28 mouse cellular contexts compared by ENCODE assay signal in the genomic region with DNA sequence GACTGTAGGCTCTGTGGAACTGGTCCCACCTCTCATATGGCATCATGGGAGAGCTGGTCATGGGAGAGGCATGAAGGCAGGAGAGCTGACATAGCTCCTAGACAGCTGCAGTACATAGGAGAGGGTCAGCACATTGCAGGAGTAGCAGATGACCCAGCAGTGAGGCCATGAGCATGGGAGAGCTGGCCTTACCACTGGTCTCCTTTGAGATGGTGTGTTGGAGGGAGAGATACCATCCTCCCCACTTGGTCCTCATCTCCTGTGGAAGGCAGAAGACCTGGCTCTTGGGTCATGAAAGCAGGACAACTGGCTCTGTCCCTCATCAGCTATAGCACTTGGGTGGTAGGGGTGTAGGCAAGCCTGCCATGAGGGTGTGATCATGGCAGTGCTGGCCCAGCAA. TPM values are rescaled to one million over a fixed set of nuclear protein-coding genes. Genes with fewer than 3 reads are reported as not detected.
"Had no signal": no experiment of that assay in that cellular context is flagged by ENCODE, and none has a peak within 500 bp of the region (broad histone marks: within the 10 kb centered on the region; RNA-seq: fewer than 3 reads in every experiment).

No protein-coding gene starts in this region.

- H3K36me3 ChIP-seq: lung, embryonic 15.5 days; midbrain, embryonic 13.5 days; midbrain, embryonic 15.5 days; neural tube, embryonic 13.5 days; neural tube, embryonic 15.5 days had no signal

- DNase-seq: lung, adult 18-20 months; lung, postnatal 14 days; lung, postnatal 36 days; retina, postnatal 1 day; right cerebral cortex, adult 18-20 months; right cerebral cortex, postnatal 25 days; right cerebral cortex, postnatal 4 days; spleen, adult 18-20 months; thymus, adult 18-20 months; thymus, postnatal 14 days; thymus, postnatal 36 days had no signal

- H3K9ac ChIP-seq: liver, embryonic 14.5 days; lung, embryonic 15.5 days; midbrain, embryonic 13.5 days; midbrain, embryonic 15.5 days; neural tube, embryonic 13.5 days; neural tube, embryonic 15.5 days had no signal

- H3K27ac ChIP-seq: liver, embryonic 14.5 days; lung, embryonic 15.5 days; macrophage; midbrain, embryonic 13.5 days; midbrain, embryonic 15.5 days; neural tube, embryonic 13.5 days; neural tube, embryonic 15.5 days had no signal

- H3K4me1 ChIP-seq: lung, embryonic 15.5 days; midbrain, embryonic 13.5 days; midbrain, embryonic 15.5 days; neural tube, embryonic 13.5 days; neural tube, embryonic 15.5 days had no signal

- H3K4me3 ChIP-seq: lung, embryonic 15.5 days; midbrain, embryonic 13.5 days; midbrain, embryonic 15.5 days; myocyte; neural tube, embryonic 13.5 days; neural tube, embryonic 15.5 days had no signal

- ATAC-seq: lung, postnatal 0 days; midbrain, embryonic 15.5 days had no signal

- H3K27me3 ChIP-seq: lung, embryonic 15.5 days; midbrain, embryonic 13.5 days; midbrain, embryonic 15.5 days; neural tube, embryonic 13.5 days; neural tube, embryonic 15.5 days had no signal

- H3K9me3 ChIP-seq: lung, embryonic 15.5 days; midbrain, embryonic 13.5 days; midbrain, embryonic 15.5 days; neural tube, embryonic 13.5 days; neural tube, embryonic 15.5 days had no signal

- H3K4me2 ChIP-seq: lung, embryonic 15.5 days; midbrain, embryonic 13.5 days; midbrain, embryonic 15.5 days; neural tube, embryonic 13.5 days; neural tube, embryonic 15.5 days had no signal

RNA-seq across cellular contexts. Expression of gene Gm21830, which starts 7.3 kb away (rescaled TPM):
- total RNA-seq: megakaryocyte progenitor cell, adult 5-6 weeks; midbrain, postnatal 0 days had no signal
- polyA plus RNA-seq: liver, embryonic 14.5 days; liver, embryonic 16.5 days; lung, embryonic 15.5 days; lung, postnatal 0 days; macrophage; midbrain, embryonic 13.5 days; midbrain, embryonic 15.5 days; midbrain, postnatal 0 days; myocyte; neural tube, embryonic 11.5 days; neural tube, embryonic 13.5 days; neural tube, embryonic 15.5 days; small intestine, adult 2 months; stomach, embryonic 14.5 days; stomach, embryonic 16.5 days; thymus, postnatal 0 days had no signal

RNA-seq across cellular contexts. Expression of gene Gm26727, which starts 12.1 kb away (rescaled TPM):
- total RNA-seq: megakaryocyte progenitor cell, adult 5-6 weeks; midbrain, postnatal 0 days had no signal
- polyA plus RNA-seq: liver, embryonic 14.5 days; liver, embryonic 16.5 days; lung, embryonic 15.5 days; lung, postnatal 0 days; macrophage; midbrain, embryonic 13.5 days; midbrain, embryonic 15.5 days; midbrain, postnatal 0 days; myocyte; neural tube, embryonic 11.5 days; neural tube, embryonic 13.5 days; neural tube, embryonic 15.5 days; small intestine, adult 2 months; stomach, embryonic 14.5 days; stomach, embryonic 16.5 days; thymus, postnatal 0 days had no signal

RNA-seq across cellular contexts. Expression of gene Xirp2, which starts 24.9 kb away (rescaled TPM):
- total RNA-seq: megakaryocyte progenitor cell, adult 5-6 weeks had no signal
- polyA plus RNA-seq: liver, embryonic 14.5 days; lung, postnatal 0 days; macrophage; midbrain, embryonic 13.5 days; midbrain, embryonic 15.5 days; neural tube, embryonic 11.5 days; neural tube, embryonic 13.5 days; small intestine, adult 2 months; stomach, embryonic 14.5 days had no signal
